ENCODE assay signal across 16 mouse cellular contexts in the genomic region with DNA sequence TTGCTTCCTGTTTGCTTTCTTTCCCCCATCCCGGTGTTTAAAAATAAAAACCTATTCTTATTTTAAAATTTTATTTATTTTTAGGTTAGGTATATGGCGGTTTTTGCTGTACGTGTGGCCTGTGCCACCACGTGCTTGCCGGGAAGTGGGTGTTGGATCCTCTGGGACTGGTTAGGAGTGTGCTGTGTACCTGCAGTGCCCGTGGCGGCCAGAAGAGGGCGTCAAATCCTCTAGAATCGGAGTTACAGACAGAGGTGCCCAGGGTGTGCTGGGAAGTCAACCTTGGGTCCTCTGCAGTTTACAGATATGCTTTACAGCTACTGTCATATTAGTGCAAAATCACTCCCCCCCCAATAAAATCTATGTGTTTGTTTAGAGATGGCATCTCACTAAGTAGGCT. TPM values are rescaled to one million over a fixed set of nuclear protein-coding genes. Genes with fewer than 3 reads are reported as not detected.
A peak's percentile ranks its signal among the peaks of the same experiment; 100 is the strongest.
DNase-seq lines count a peak whose midpoint lies in the region; ATAC-seq and TF ChIP-seq lines count a peak whose summit lies in the region.
"Had no signal": no experiment of that assay in that cellular context is flagged by ENCODE, and none has a peak within 500 bp of the region (broad histone marks: within the 10 kb centered on the region; RNA-seq: fewer than 3 reads in every experiment).

No protein-coding gene starts in this region.

- no peak for TF ChIP-seq EP300 in MEL (IDR thresholded peaks at IDR 0.05; ENCODE audit: low read depth in 1 of 2, low read length in 2 of 2)

- no peaks in the 10 kb centered on the region for H3K36me3 ChIP-seq in intestine, postnatal 0 days (ENCODE audit: control insufficient read depth, insufficient read depth)
- H3K36me3 ChIP-seq in intestine, embryonic 15.5 days, result no peaks in the 10 kb centered on the region
- H3K36me3 ChIP-seq in midbrain, embryonic 11.5 days (ENCODE audit: control insufficient read depth, insufficient read depth, low read length), result no peaks in the 10 kb centered on the region
- H3K36me3 ChIP-seq in midbrain, embryonic 15.5 days (replicated peaks), result no peaks in the 10 kb centered on the region
- no peaks in the 10 kb centered on the region for H3K36me3 ChIP-seq in MEL (ENCODE audit: control insufficient read depth in 1 of 2, insufficient read depth in 2 of 2, low read length in 2 of 2)
- H3K36me3 ChIP-seq: forebrain, embryonic 15.5 days; heart, embryonic 13.5 days had no signal

- H3K4me1 ChIP-seq in intestine, postnatal 0 days (replicated peaks; ENCODE audit: control insufficient read depth, insufficient read depth, low read length), result no peaks in the 10 kb centered on the region
- no peaks in the 10 kb centered on the region for H3K4me1 ChIP-seq in intestine, embryonic 15.5 days (replicated peaks)
- H3K4me1 ChIP-seq in midbrain, embryonic 11.5 days (ENCODE audit: control insufficient read depth, insufficient read depth, low read length), result no peaks in the 10 kb centered on the region
- H3K4me1 ChIP-seq in midbrain, embryonic 15.5 days, result no peaks in the 10 kb centered on the region
- H3K4me1 ChIP-seq in MEL (ENCODE audit: control insufficient read depth in 1 of 2, insufficient read depth in 2 of 2, low read length in 2 of 2), result no peaks in the 10 kb centered on the region
- H3K4me1 ChIP-seq: forebrain, embryonic 15.5 days had no signal

- no peak for TF ChIP-seq POLR2A in MEL (IDR thresholded peaks at IDR 0.05; ENCODE audit: control insufficient read depth in 1 of 2, insufficient read depth in 1 of 2, low read depth in 1 of 2, low read length in 2 of 2, poor library complexity in 1 of 2)

- H3K79me2 ChIP-seq in MEL (ENCODE audit: control insufficient read depth, insufficient read depth, low read length, poor library complexity), result no peaks in the 10 kb centered on the region

- 58% methylated on average over 9 of the region's 9 CpGs for WGBS in intestine, postnatal 0 days
- WGBS in intestine, embryonic 15.5 days, result 65% methylated on average over 9 of the region's 9 CpGs
- WGBS in midbrain, embryonic 11.5 days, result 55% methylated on average over 9 of the region's 9 CpGs
- WGBS in midbrain, embryonic 15.5 days, result 61% methylated on average over 9 of the region's 9 CpGs

- no peak overlapping the region for H3K4me3 ChIP-seq in intestine, postnatal 0 days (ENCODE audit: low read depth, low read length)
- no peak overlapping the region for H3K4me3 ChIP-seq in intestine, embryonic 15.5 days (replicated peaks)
- H3K4me3 ChIP-seq in midbrain, embryonic 11.5 days (ENCODE audit: low read depth, low read length), result no peak overlapping the region
- H3K4me3 ChIP-seq in midbrain, embryonic 15.5 days, result no peak overlapping the region
- no peak overlapping the region for H3K4me3 ChIP-seq in MEL (ENCODE audit: control insufficient read depth in 1 of 2, insufficient read depth in 1 of 2, low read depth in 2 of 2, low read length in 2 of 2)
- H3K4me3 ChIP-seq: forebrain, embryonic 15.5 days; heart, embryonic 13.5 days had no signal

- peak; percentile 45 for TF ChIP-seq CTCF in intestine, postnatal 0 days (IDR thresholded peaks at IDR 0.05; ENCODE audit: low read depth)
- TF ChIP-seq CTCF in MEL (IDR thresholded peaks at IDR 0.05 in 2 of 3, conservative IDR thresholded peaks at IDR 0.05 in 1 of 3; ENCODE audit: control insufficient read depth in 1 of 3, insufficient read depth in 1 of 3, low read depth in 2 of 3, low read length in 3 of 3, poor library complexity in 1 of 3, severe bottlenecking in 1 of 3), result peak; percentile 33 to 57 (median 34); a peak in 4 of 6 replicates

- H3K9ac ChIP-seq in intestine, postnatal 0 days (ENCODE audit: low read depth, low read length), result no peak overlapping the region
- no peak overlapping the region for H3K9ac ChIP-seq in intestine, embryonic 15.5 days
- no peak overlapping the region for H3K9ac ChIP-seq in midbrain, embryonic 11.5 days (ENCODE audit: low read length)
- H3K9ac ChIP-seq in midbrain, embryonic 15.5 days, result no peak overlapping the region
- no peak overlapping the region for H3K9ac ChIP-seq in MEL (ENCODE audit: control insufficient read depth, low read depth, low read length, poor library complexity, severe bottlenecking)
- H3K9ac ChIP-seq: forebrain, embryonic 15.5 days; heart, embryonic 13.5 days had no signal

- no peak overlapping the region for H3K27ac ChIP-seq in intestine, postnatal 0 days (ENCODE audit: low read depth, low read length)
- no peak overlapping the region for H3K27ac ChIP-seq in intestine, embryonic 15.5 days
- no peak overlapping the region for H3K27ac ChIP-seq in midbrain, embryonic 11.5 days (ENCODE audit: low read depth, low read length)
- H3K27ac ChIP-seq in midbrain, embryonic 15.5 days, result no peak overlapping the region
- no peak overlapping the region for H3K27ac ChIP-seq in MEL (ENCODE audit: control insufficient read depth, low read depth, low read length)
- H3K27ac ChIP-seq: forebrain, embryonic 15.5 days; heart, embryonic 13.5 days had no signal

- TF ChIP-seq RAD21 in MEL (IDR thresholded peaks at IDR 0.05; ENCODE audit: low read depth, low read length), result no peak

- H3K9me3 ChIP-seq in intestine, postnatal 0 days (ENCODE audit: control insufficient read depth), result no peaks in the 10 kb centered on the region
- H3K9me3 ChIP-seq in intestine, embryonic 15.5 days, result no peaks in the 10 kb centered on the region
- no peaks in the 10 kb centered on the region for H3K9me3 ChIP-seq in midbrain, embryonic 11.5 days (ENCODE audit: control insufficient read depth, low read length)
- H3K9me3 ChIP-seq in midbrain, embryonic 15.5 days, result no peaks in the 10 kb centered on the region
- H3K9me3 ChIP-seq in MEL (replicated peaks; ENCODE audit: insufficient read depth, low read length), result no peaks in the 10 kb centered on the region
- H3K9me3 ChIP-seq: forebrain, embryonic 15.5 days; heart, embryonic 13.5 days had no signal

- ATAC-seq in intestine, postnatal 0 days, result no peak
- no peak for ATAC-seq in intestine, embryonic 15.5 days
- ATAC-seq in midbrain, embryonic 11.5 days (ENCODE audit: low FRiP score), result no peak
- no peak for ATAC-seq in midbrain, embryonic 15.5 days (replicated peaks)
- ATAC-seq: forebrain, embryonic 15.5 days had no signal

- no peaks in the 10 kb centered on the region for H3K27me3 ChIP-seq in intestine, postnatal 0 days (replicated peaks; ENCODE audit: control insufficient read depth, insufficient read depth, low read length)
- H3K27me3 ChIP-seq in intestine, embryonic 15.5 days (replicated peaks), result no peaks in the 10 kb centered on the region
- no peaks in the 10 kb centered on the region for H3K27me3 ChIP-seq in midbrain, embryonic 11.5 days (ENCODE audit: control insufficient read depth, insufficient read depth, low read length)
- no peaks in the 10 kb centered on the region for H3K27me3 ChIP-seq in midbrain, embryonic 15.5 days (replicated peaks)
- H3K27me3 ChIP-seq in MEL (ENCODE audit: control insufficient read depth in 1 of 2, insufficient read depth in 2 of 2, low read length in 2 of 2), result no peaks in the 10 kb centered on the region; a peak in 1 of 4 replicates
- H3K27me3 ChIP-seq: forebrain, embryonic 15.5 days; heart, embryonic 13.5 days had no signal

- DNase-seq in midbrain, embryonic 11.5 days (ENCODE audit: low spot score, missing footprints), result peak; percentile 73
- DNase-seq in MEL (ENCODE audit: low read depth, low spot score), result no peak
- DNase-seq in induced T-regulatory cell, adult 2 months (ENCODE audit: low read depth), result peak; percentile 3
- DNase-seq in spleen, postnatal 4 days (ENCODE audit: low spot score in 2 of 2), result no peak
- DNase-seq in ovary, adult 18-20 months (ENCODE audit: low spot score), result no peak
- DNase-seq: adrenal gland, postnatal 36 days; cerebellum, adult 11-12 months; gastrocnemius, postnatal 10 days; kidney, adult 18-20 months; thymus, postnatal 14 days had no signal

- H3K4me2 ChIP-seq in intestine, postnatal 0 days (replicated peaks; ENCODE audit: low read depth), result no peak overlapping the region
- no peak overlapping the region for H3K4me2 ChIP-seq in intestine, embryonic 15.5 days (replicated peaks)
- no peak overlapping the region for H3K4me2 ChIP-seq in midbrain, embryonic 11.5 days
- no peak overlapping the region for H3K4me2 ChIP-seq in midbrain, embryonic 15.5 days
- H3K4me2 ChIP-seq: forebrain, embryonic 15.5 days; heart, embryonic 13.5 days had no signal

TF ChIP-seq in MEL, 35 proteins besides CTCF, POLR2A, EP300 and RAD21:
- no peak for TF ChIP-seq NELFE (IDR thresholded peaks at IDR 0.05; ENCODE audit: low read depth, low read length)
- no peak for TF ChIP-seq RCOR1 (IDR thresholded peaks at IDR 0.05; ENCODE audit: low read depth, low read length)
- no peak for TF ChIP-seq ZMIZ1 (IDR thresholded peaks at IDR 0.05; ENCODE audit: low read depth, low read length)
- no peak for TF ChIP-seq ETS1 (IDR thresholded peaks at IDR 0.05; ENCODE audit: low read depth, low read length)
- TF ChIP-seq USF2 (IDR thresholded peaks at IDR 0.05; ENCODE audit: borderline replicate concordance in 1 of 2, insufficient read depth in 1 of 2, low read depth in 1 of 2, low read length in 2 of 2), result no peak
- no peak for TF ChIP-seq MEF2A (IDR thresholded peaks at IDR 0.05; ENCODE audit: extremely low read depth, insufficient replicate concordance, low read depth, low read length, poor library complexity, severe bottlenecking)
- TF ChIP-seq ZKSCAN1 (IDR thresholded peaks at IDR 0.05; ENCODE audit: low read depth, low read length), result no peak
TF ChIP-seq in MEL: peak in this region for 0.

RNA-seq across cellular contexts. Expression of a gene that starts 36.1 kb away (rescaled TPM):
- polyA plus RNA-seq in intestine, postnatal 0 days (2015; fragmentation: Nextera tagmentation; extraction: Ambion mirVana), result 21.3 and 23.1 TPM in 2 replicates
- polyA plus RNA-seq in intestine, embryonic 15.5 days (2015; fragmentation: Nextera tagmentation; extraction: Ambion mirVana), result 90.4 and 108 TPM in 2 replicates
- polyA plus RNA-seq in midbrain, embryonic 11.5 days (2014; fragmentation: Nextera tagmentation; extraction: Ambion mirVana), result 272 and 287 TPM in 2 replicates
- polyA plus RNA-seq in midbrain, embryonic 15.5 days (2015; fragmentation: Nextera tagmentation; extraction: Ambion mirVana), result 307 and 327 TPM in 2 replicates
- 0.07 TPM in 1 of 2 replicates, not detected in the other for total RNA-seq in MEL (2012; rRNA removed)
- under 1 TPM in 1 of 2 experiments, not detected in 1; 0.25 TPM for polyA plus RNA-seq in MEL (2012; ENCODE audit: insufficient read depth in 1 of 2, insufficient read length in 2 of 2, low read depth in 1 of 2, low replicate concordance in 2 of 2, missing spikeins in 1 of 2)
- total RNA-seq: monocyte, adult 5-6 weeks had no signal

Comparison
In these comparisons a context has a peak if more than half of its experiments do, and no peak if none do; other contexts are left out.
1. DNase-seq: peak in midbrain, embryonic 11.5 days (single experiment) and induced T-regulatory cell, adult 2 months (single experiment); none in MEL (single experiment), spleen, postnatal 4 days (0 of 2) and ovary, adult 18-20 months (single experiment).
2. RNA of a gene that starts 36.1 kb away (polyA plus RNA-seq): 307 to 327 TPM in midbrain, embryonic 15.5 days, 272 to 287 TPM in midbrain, embryonic 11.5 days, 90.4 to 108 TPM in intestine, embryonic 15.5 days and 21.3 to 23.1 TPM in intestine, postnatal 0 days; 0.25 TPM in MEL; every median in the first group is over 10 times any median in the second.